Mouse (Mus musculus): Measurements from ENCODE around the gene Gga3. TPM values are rescaled to one million over a fixed set of nuclear protein-coding genes. Genes with fewer than 3 reads are reported as not detected.
"Not testable (repeated sequence)": the region's sequence is repeated elsewhere in the genome, so short reads cannot be mapped to it uniquely, and the experiment has no call there.

The Gga3 gene
- 29.3 and 34.3 TPM in 2 replicates for polyA plus RNA-seq (2014; fragmentation: Nextera tagmentation; extraction: Ambion mirVana)

DNA sequence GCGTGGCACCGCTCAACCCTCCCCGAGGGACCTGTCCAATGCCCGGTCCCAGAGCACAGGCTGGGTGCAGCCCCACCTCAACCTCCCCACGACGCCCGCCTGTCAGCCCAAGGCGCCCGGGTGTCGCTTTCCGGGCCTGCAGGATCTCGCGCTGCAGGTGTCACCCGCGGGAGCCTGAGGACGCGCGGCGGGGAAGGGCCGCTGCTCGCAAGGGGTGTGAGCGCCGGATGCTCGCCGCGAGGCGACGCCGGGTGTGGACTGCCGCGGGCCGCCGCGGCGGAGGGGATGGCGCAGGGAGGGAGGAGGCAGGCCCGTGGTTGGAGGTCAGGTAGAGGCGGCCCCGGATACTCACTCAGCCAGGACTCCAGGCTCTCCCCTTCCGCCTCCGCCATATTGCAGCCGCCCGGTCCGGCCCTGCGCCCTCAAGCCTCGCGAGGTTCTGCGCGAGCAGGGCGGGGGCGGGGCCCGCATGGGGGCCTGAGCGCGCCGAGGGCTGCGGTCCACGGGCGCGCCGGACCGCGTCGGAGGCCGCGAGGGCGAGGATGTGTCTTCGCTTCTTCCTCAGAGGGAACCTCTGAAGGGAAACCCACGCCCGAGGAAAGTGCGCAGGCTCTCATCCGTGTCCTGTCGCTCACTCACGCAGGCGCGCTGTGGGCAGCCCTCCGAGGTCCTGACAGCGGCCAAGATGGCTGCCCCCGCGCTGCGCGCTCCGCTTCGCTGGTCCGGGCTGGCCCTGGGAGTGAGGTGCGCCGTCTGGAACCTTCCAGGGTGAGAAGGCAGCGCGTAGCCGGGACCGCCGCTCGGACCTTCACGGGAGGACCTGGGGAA is at the start of gene Gga3, which contains the start of gene Mrps7:
Gene Gga3, minus strand, starts transcription at position 576 of the 828 bp plus-strand sequence.
Gene Mrps7, plus strand, starts transcription at position 450 of the 828 bp plus-strand sequence.
- WGBS: under 1% methylated on average over 80 of the region's 93 CpGs
- Histone ChIP-seq H3K36me3 (ENCODE audit: control insufficient read depth, insufficient read depth, low read length) (peaks cover 37% of the 10 kb centered on the region), H3K27me3 (ENCODE audit: control insufficient read depth, insufficient read depth, low read length) (no peaks in the 10 kb centered on the region), H3K9me3 (ENCODE audit: control insufficient read depth, low read length) (no peaks in the 10 kb centered on the region), H3K4me2 (ENCODE audit: low read length) (peak within 1 kb of the TSS; percentile 94), H3K27ac (replicated peaks; ENCODE audit: low read depth, low read length) (peak within 1 kb of the TSS; percentile 95), H3K4me1 (ENCODE audit: control insufficient read depth, insufficient read depth, low read length) (peaks cover 18% of the 10 kb centered on the region), H3K9ac (replicated peaks; ENCODE audit: low read length) (peak within 1 kb of the TSS; percentile 92), H3K4me3 (replicated peaks; ENCODE audit: low read depth, low read length) (peak within 1 kb of the TSS; percentile 99)
- DNase-seq: peak; percentile 96
- ATAC-seq (ENCODE audit: low FRiP score, low TSS enrichment): peak; percentile 96

DNA sequence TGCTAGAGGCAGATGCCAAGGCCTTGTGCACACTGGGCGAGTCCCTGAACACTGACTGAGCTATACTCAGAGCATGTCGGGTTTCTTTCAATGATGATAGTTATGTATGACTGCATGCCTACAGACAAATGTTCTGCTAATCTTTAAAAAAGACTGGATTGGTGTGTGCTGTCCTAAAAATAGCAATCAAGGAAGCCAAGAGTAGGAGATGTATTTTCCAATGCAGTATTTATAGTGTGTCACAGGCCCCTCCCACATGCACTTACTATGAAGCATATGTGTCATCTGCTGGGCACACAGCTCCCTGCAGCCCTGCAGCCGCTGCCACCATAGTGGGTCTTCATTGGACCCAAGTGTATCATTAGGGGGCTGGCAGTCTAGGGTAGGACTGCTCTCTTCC is 49.3 kb upstream of the Gga3 start:
- no peak overlapping the region for H3K27ac ChIP-seq (replicated peaks; ENCODE audit: low read depth, low read length)
- H3K9me3 ChIP-seq (ENCODE audit: control insufficient read depth, low read length): no peaks in the 10 kb centered on the region
- WGBS: 95% methylated on average over 3 of the region's 3 CpGs
- peaks cover 25% of the 10 kb centered on the region for H3K36me3 ChIP-seq (ENCODE audit: control insufficient read depth, insufficient read depth, low read length)
- DNase-seq (no peak), ATAC-seq (ENCODE audit: low FRiP score, low TSS enrichment) (no peak)
- H3K4me1 ChIP-seq (ENCODE audit: control insufficient read depth, insufficient read depth, low read length): no peaks in the 10 kb centered on the region
- H3K9ac ChIP-seq (replicated peaks; ENCODE audit: low read length): no peak overlapping the region
- H3K4me2 ChIP-seq (ENCODE audit: low read length): no peak overlapping the region
- no peaks in the 10 kb centered on the region for H3K27me3 ChIP-seq (ENCODE audit: control insufficient read depth, insufficient read depth, low read length)
- H3K4me3 ChIP-seq (replicated peaks; ENCODE audit: low read depth, low read length): no peak overlapping the region

DNA sequence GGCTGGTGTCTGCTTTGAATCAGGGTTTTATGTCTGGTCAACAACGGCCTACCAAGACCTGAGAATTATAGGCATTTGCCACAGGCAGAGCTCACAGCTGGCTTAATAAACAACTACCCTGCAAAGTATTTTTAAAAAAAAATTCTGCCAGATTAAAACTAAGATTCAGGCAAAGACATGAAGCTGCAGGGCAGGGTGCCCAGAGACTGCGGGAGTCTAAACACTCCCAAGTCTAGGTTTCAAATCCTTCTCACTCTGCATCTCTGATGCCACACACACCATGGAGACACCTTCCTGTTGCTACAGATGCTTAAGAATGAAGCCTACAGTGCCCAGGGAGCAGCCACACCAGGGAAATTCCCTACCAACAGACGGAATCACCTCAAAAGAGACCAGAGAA is 47.8 kb upstream of the Gga3 start:
- DNase-seq: no peak

GRCm38 (mm10) chr11:115649706-115650105 is 45.9 kb upstream of the Gga3 start:
- ATAC-seq (ENCODE audit: low FRiP score, low TSS enrichment) (no peak), DNase-seq (peak; percentile 15)
- Histone ChIP-seq H3K4me1 (ENCODE audit: control insufficient read depth, insufficient read depth, low read length) (no peaks in the 10 kb centered on the region), H3K27me3 (ENCODE audit: control insufficient read depth, insufficient read depth, low read length) (no peaks in the 10 kb centered on the region), H3K36me3 (ENCODE audit: control insufficient read depth, insufficient read depth, low read length) (peaks cover 41% of the 10 kb centered on the region), H3K4me2 (ENCODE audit: low read length) (no peak overlapping the region), H3K4me3 (replicated peaks; ENCODE audit: low read depth, low read length) (no peak overlapping the region), H3K9me3 (ENCODE audit: control insufficient read depth, low read length) (no peaks in the 10 kb centered on the region), H3K27ac (replicated peaks; ENCODE audit: low read depth, low read length) (peak overlapping the region; percentile 1; the same call in 1 of the 2 replicates), H3K9ac (replicated peaks; ENCODE audit: low read length) (no peak overlapping the region)
- WGBS: 46% methylated on average over 10 of the region's 10 CpGs

More for the DNA sequence above, 47.8 kb upstream of the Gga3 start:
- H3K4me3 ChIP-seq (replicated peaks; ENCODE audit: low read depth, low read length): no peak overlapping the region
- H3K4me2 ChIP-seq (ENCODE audit: low read length): no peak overlapping the region
- H3K27ac ChIP-seq (replicated peaks; ENCODE audit: low read depth, low read length): no peak overlapping the region
- no peaks in the 10 kb centered on the region for H3K9me3 ChIP-seq (ENCODE audit: control insufficient read depth, low read length)
- no peak overlapping the region for H3K9ac ChIP-seq (replicated peaks; ENCODE audit: low read length)
- no peak for ATAC-seq (ENCODE audit: low FRiP score, low TSS enrichment)
- H3K36me3 ChIP-seq (ENCODE audit: control insufficient read depth, insufficient read depth, low read length): peaks cover 38% of the 10 kb centered on the region
- WGBS: 93% methylated on average over 3 of the region's 3 CpGs
- no peaks in the 10 kb centered on the region for H3K27me3 ChIP-seq (ENCODE audit: control insufficient read depth, insufficient read depth, low read length)
- no peaks in the 10 kb centered on the region for H3K4me1 ChIP-seq (ENCODE audit: control insufficient read depth, insufficient read depth, low read length)

- Histone ChIP-seq H3K4me1 (ENCODE audit: control insufficient read depth, insufficient read depth, low read length) (no peaks in the 10 kb centered on the region), H3K9ac (replicated peaks; ENCODE audit: low read length) (no peak overlapping the region), H3K36me3 (ENCODE audit: control insufficient read depth, insufficient read depth, low read length) (peaks cover 40% of the 10 kb centered on the region), H3K4me2 (ENCODE audit: low read length) (no peak overlapping the region), H3K27ac (replicated peaks; ENCODE audit: low read depth, low read length) (no peak overlapping the region), H3K4me3 (replicated peaks; ENCODE audit: low read depth, low read length) (no peak overlapping the region), H3K27me3 (ENCODE audit: control insufficient read depth, insufficient read depth, low read length) (no peaks in the 10 kb centered on the region), H3K9me3 (ENCODE audit: control insufficient read depth, low read length) (no peaks in the 10 kb centered on the region)
- WGBS: 70% methylated on average over 6 of the region's 6 CpGs
- DNase-seq (peak; percentile 89), ATAC-seq (ENCODE audit: low FRiP score, low TSS enrichment) (no peak)
Observed at GRCm38 (mm10) chr11:115647459-115647858, 43.6 kb upstream of the Gga3 start.

DNA sequence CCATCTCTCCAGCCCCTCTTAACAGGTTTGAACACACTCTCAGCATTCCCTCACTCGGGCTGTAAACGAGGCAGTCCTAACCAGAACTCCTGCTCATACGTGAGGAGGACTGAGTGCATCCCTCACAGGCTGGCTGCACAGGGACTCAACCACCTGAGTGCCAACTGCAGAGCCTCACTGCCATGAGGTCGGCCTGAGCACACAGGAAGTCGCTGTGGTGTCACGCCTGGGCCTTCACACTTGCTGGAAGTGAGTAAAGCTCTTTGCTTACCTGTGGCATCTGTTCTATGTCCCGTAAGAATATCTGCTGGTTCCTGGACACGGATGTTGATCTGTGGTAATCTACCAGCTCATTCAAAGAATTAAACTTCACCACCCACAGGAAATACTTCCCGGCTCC is 42.6 kb upstream of the Gga3 start:
- Histone ChIP-seq H3K27me3 (ENCODE audit: control insufficient read depth, insufficient read depth, low read length) (no peaks in the 10 kb centered on the region), H3K4me2 (ENCODE audit: low read length) (no peak overlapping the region), H3K4me1 (ENCODE audit: control insufficient read depth, insufficient read depth, low read length) (no peaks in the 10 kb centered on the region), H3K36me3 (ENCODE audit: control insufficient read depth, insufficient read depth, low read length) (peaks cover 38% of the 10 kb centered on the region), H3K9ac (replicated peaks; ENCODE audit: low read length) (no peak overlapping the region), H3K27ac (replicated peaks; ENCODE audit: low read depth, low read length) (no peak overlapping the region), H3K4me3 (replicated peaks; ENCODE audit: low read depth, low read length) (no peak overlapping the region), H3K9me3 (ENCODE audit: control insufficient read depth, low read length) (no peaks in the 10 kb centered on the region)
- ATAC-seq (ENCODE audit: low FRiP score, low TSS enrichment) (no peak), DNase-seq (no peak)
- WGBS: 95% methylated on average over 9 of the region's 9 CpGs

- not testable (repeated sequence) for H3K9me3 ChIP-seq (ENCODE audit: control insufficient read depth, low read length); H3K27me3 ChIP-seq (ENCODE audit: control insufficient read depth, insufficient read depth, low read length); DNase-seq; H3K4me1 ChIP-seq (ENCODE audit: control insufficient read depth, insufficient read depth, low read length); ATAC-seq (ENCODE audit: low FRiP score, low TSS enrichment); H3K27ac ChIP-seq (replicated peaks; ENCODE audit: low read depth, low read length); H3K4me3 ChIP-seq (replicated peaks; ENCODE audit: low read depth, low read length); H3K4me2 ChIP-seq (ENCODE audit: low read length); H3K9ac ChIP-seq (replicated peaks; ENCODE audit: low read length)
- H3K36me3 ChIP-seq (ENCODE audit: control insufficient read depth, insufficient read depth, low read length): peaks cover 38% of the 10 kb centered on the region
- WGBS: 81% methylated on average over 14 of the region's 14 CpGs
Observed at GRCm38 (mm10) chr11:115645498-115645897, 41.6 kb upstream of the Gga3 start.

DNA sequence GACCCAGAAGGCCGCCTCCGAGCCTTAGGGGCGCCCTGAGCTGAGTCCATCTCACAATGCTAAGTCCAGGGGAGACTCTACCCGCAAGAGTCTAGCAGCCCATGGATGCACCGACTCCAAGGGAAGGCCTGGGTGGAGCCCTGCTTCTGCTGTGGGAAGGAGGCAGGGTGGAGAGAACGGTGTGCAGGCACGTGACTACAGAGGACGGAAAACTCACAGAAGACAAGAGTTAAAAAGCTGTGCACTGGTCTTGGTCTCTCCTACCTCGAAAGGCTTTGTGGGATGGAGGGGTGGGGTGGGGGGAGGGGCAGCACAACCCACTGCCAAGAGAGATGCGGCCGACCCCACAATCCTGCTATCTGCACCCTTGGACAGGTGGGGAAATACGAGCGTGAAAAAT is 40.5 kb upstream of the Gga3 start:
- no peak for ATAC-seq (ENCODE audit: low FRiP score, low TSS enrichment)
- Histone ChIP-seq H3K9me3 (ENCODE audit: control insufficient read depth, low read length) (no peaks in the 10 kb centered on the region), H3K4me2 (ENCODE audit: low read length) (no peak overlapping the region), H3K4me1 (ENCODE audit: control insufficient read depth, insufficient read depth, low read length) (no peaks in the 10 kb centered on the region), H3K27ac (replicated peaks; ENCODE audit: low read depth, low read length) (no peak overlapping the region), H3K9ac (replicated peaks; ENCODE audit: low read length) (no peak overlapping the region), H3K4me3 (replicated peaks; ENCODE audit: low read depth, low read length) (no peak overlapping the region), H3K27me3 (ENCODE audit: control insufficient read depth, insufficient read depth, low read length) (no peaks in the 10 kb centered on the region), H3K36me3 (ENCODE audit: control insufficient read depth, insufficient read depth, low read length) (peaks cover 38% of the 10 kb centered on the region)
- DNase-seq: no peak
- 96% methylated on average over 13 of the region's 13 CpGs for whole genome bisulfite sequencing

- Histone ChIP-seq H3K4me1 (ENCODE audit: control insufficient read depth, insufficient read depth, low read length) (no peaks in the 10 kb centered on the region), H3K9me3 (ENCODE audit: control insufficient read depth, low read length) (no peaks in the 10 kb centered on the region), H3K36me3 (ENCODE audit: control insufficient read depth, insufficient read depth, low read length) (peaks cover 38% of the 10 kb centered on the region), H3K4me2 (ENCODE audit: low read length) (no peak overlapping the region), H3K27ac (replicated peaks; ENCODE audit: low read depth, low read length) (no peak overlapping the region), H3K9ac (replicated peaks; ENCODE audit: low read length) (no peak overlapping the region), H3K4me3 (replicated peaks; ENCODE audit: low read depth, low read length) (no peak overlapping the region), H3K27me3 (ENCODE audit: control insufficient read depth, insufficient read depth, low read length) (no peaks in the 10 kb centered on the region)
- DNase-seq (no peak), ATAC-seq (ENCODE audit: low FRiP score, low TSS enrichment) (no peak)
- 78% methylated on average over 10 of the region's 10 CpGs for WGBS
Observed at GRCm38 (mm10) chr11:115643265-115643664, 39.4 kb upstream of the Gga3 start.

Measured in midbrain, embryonic 14.5 days (tissue).